Mouse (Mus musculus) kidney, adult 2 months (tissue): ENCODE results near the gene D430041D05Rik.

Source experiments
- CTCF ChIP-seq: fragments of 200-500 bp; conservative IDR thresholded peaks from 2 replicates; pipeline ENCODE4 v1.5.1; 2011; ENCODE audit warnings: low read depth, mild to moderate bottlenecking, control low read depth, low read length, moderate library complexity, mixed read lengths; ENCODE audit not compliant: insufficient read depth, insufficient read length
- POLR2A ChIP-seq: fragments of 200-500 bp; IDR thresholded peaks from one replicate; pipeline ENCODE4 v1.6.1; 2011; ENCODE audit warnings: low read depth, low read length, control low read depth

DNA sequence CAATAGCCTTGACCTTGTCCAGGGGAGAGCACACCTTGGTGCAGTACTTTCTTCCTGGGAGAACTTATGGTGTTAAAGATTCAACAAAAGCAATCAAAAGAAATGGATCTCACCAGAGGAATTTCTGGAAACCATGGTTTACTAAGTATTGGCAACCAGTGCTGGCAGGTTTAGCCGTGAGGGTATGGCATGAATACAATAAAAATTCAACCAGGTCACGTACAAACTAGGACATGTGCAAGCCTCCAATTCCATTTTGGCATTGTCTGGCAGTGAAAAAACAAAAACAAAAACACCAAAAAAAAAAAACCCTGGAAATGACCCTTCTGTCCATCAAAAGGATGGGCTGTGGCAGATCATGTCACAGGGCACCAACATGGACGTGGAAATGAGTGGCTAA lies 256.9 kb downstream of the D430041D05Rik start:
- no peak for TF ChIP-seq CTCF
- TF ChIP-seq POLR2A, result no peak
